Mouse (Mus musculus): ENCODE measurements at regions not wholly inside any gene's neighbourhood (a gene's known extent, or its start where the extent isn't known, plus 50 kb on each side); places are given as distances from the start of the nearest gene placed in this dataset.

GRCm38 (mm10) chr10:66102103-66102502 is 993.8 kb upstream of the Jmjd1c start:
- H3K4me3 ChIP-seq (ENCODE audit: low read depth, low read length) = no peak overlapping the region
- H3K9me3 ChIP-seq (ENCODE audit: control insufficient read depth, low read length) = no peaks in the 10 kb centered on the region
- no peak overlapping the region for H3K4me2 ChIP-seq (replicated peaks; ENCODE audit: low read depth, low read length)
- no peaks in the 10 kb centered on the region for H3K36me3 ChIP-seq (ENCODE audit: control insufficient read depth, insufficient read depth, low read length)
- 92% methylated on average over 2 of the region's 2 CpGs for WGBS
- H3K9ac ChIP-seq (ENCODE audit: low read depth, low read length) = no peak overlapping the region
- DNase-seq (ENCODE audit: low spot score) (no peak), ATAC-seq (ENCODE audit: low FRiP score) (no peak)
- H3K4me1 ChIP-seq (replicated peaks; ENCODE audit: control insufficient read depth, insufficient read depth, low read length) = no peaks in the 10 kb centered on the region
- no peaks in the 10 kb centered on the region for H3K27me3 ChIP-seq (ENCODE audit: control insufficient read depth, insufficient read depth, low read length)
- no peak overlapping the region for H3K27ac ChIP-seq (ENCODE audit: low read depth, low read length)

- Histone ChIP-seq H3K27ac (ENCODE audit: low read depth, low read length) (no peak overlapping the region), H3K9me3 (ENCODE audit: control insufficient read depth, low read length) (no peaks in the 10 kb centered on the region), H3K4me3 (ENCODE audit: low read depth, low read length) (no peak overlapping the region), H3K4me2 (replicated peaks; ENCODE audit: low read depth, low read length) (no peak overlapping the region), H3K36me3 (ENCODE audit: control insufficient read depth, insufficient read depth, low read length) (no peaks in the 10 kb centered on the region), H3K9ac (ENCODE audit: low read depth, low read length) (no peak overlapping the region), H3K4me1 (replicated peaks; ENCODE audit: control insufficient read depth, insufficient read depth, low read length) (no peaks in the 10 kb centered on the region), H3K27me3 (ENCODE audit: control insufficient read depth, insufficient read depth, low read length) (no peaks in the 10 kb centered on the region)
- 71% methylated on average over 3 of the region's 3 CpGs for WGBS
- DNase-seq (ENCODE audit: low spot score) = no peak
- ATAC-seq (ENCODE audit: low FRiP score) = no peak
These were observed 964.6 kb upstream of the Jmjd1c start for GRCm38 (mm10) chr10:66131361-66131760.

GRCm38 (mm10) chr10:66132025-66132424 is 963.9 kb upstream of the Jmjd1c start:
- DNase-seq (ENCODE audit: low spot score) = no peak
- WGBS = 81% methylated on average over 4 of the region's 4 CpGs
- no peaks in the 10 kb centered on the region for H3K36me3 ChIP-seq (ENCODE audit: control insufficient read depth, insufficient read depth, low read length)
- no peak overlapping the region for H3K4me3 ChIP-seq (ENCODE audit: low read depth, low read length)
- H3K4me1 ChIP-seq (replicated peaks; ENCODE audit: control insufficient read depth, insufficient read depth, low read length) = no peaks in the 10 kb centered on the region
- no peaks in the 10 kb centered on the region for H3K27me3 ChIP-seq (ENCODE audit: control insufficient read depth, insufficient read depth, low read length)
- H3K27ac ChIP-seq (ENCODE audit: low read depth, low read length) = no peak overlapping the region
- no peaks in the 10 kb centered on the region for H3K9me3 ChIP-seq (ENCODE audit: control insufficient read depth, low read length)
- no peak overlapping the region for H3K4me2 ChIP-seq (replicated peaks; ENCODE audit: low read depth, low read length)
- H3K9ac ChIP-seq (ENCODE audit: low read depth, low read length) = no peak overlapping the region
- ATAC-seq (ENCODE audit: low FRiP score) = no peak

- WGBS = 94% methylated on average over 1 of the region's 1 CpGs
- no peak overlapping the region for H3K4me2 ChIP-seq (replicated peaks; ENCODE audit: low read depth, low read length)
- ATAC-seq (ENCODE audit: low FRiP score) = no peak
These were observed 953.5 kb upstream of the Jmjd1c start for GRCm38 (mm10) chr10:66142413-66142812.

GRCm38 (mm10) chr10:66142910-66143309 is 953.0 kb upstream of the Jmjd1c start:
- Histone ChIP-seq H3K4me1 (replicated peaks; ENCODE audit: control insufficient read depth, insufficient read depth, low read length) (no peaks in the 10 kb centered on the region), H3K9ac (ENCODE audit: low read depth, low read length) (no peak overlapping the region), H3K4me3 (ENCODE audit: low read depth, low read length) (no peak overlapping the region), H3K9me3 (ENCODE audit: control insufficient read depth, low read length) (no peaks in the 10 kb centered on the region), H3K4me2 (replicated peaks; ENCODE audit: low read depth, low read length) (no peak overlapping the region), H3K27me3 (ENCODE audit: control insufficient read depth, insufficient read depth, low read length) (no peaks in the 10 kb centered on the region), H3K36me3 (ENCODE audit: control insufficient read depth, insufficient read depth, low read length) (no peaks in the 10 kb centered on the region), H3K27ac (ENCODE audit: low read depth, low read length) (no peak overlapping the region)
- no peak for ATAC-seq (ENCODE audit: low FRiP score)
- no peak for DNase-seq (ENCODE audit: low spot score)

More at GRCm38 (mm10) chr10:66142413-66142812, 953.5 kb upstream of the Jmjd1c start:
- no peak overlapping the region for H3K9ac ChIP-seq (ENCODE audit: low read depth, low read length)
- no peak for DNase-seq (ENCODE audit: low spot score)
- no peaks in the 10 kb centered on the region for H3K9me3 ChIP-seq (ENCODE audit: control insufficient read depth, low read length)
- no peaks in the 10 kb centered on the region for H3K36me3 ChIP-seq (ENCODE audit: control insufficient read depth, insufficient read depth, low read length)
- no peaks in the 10 kb centered on the region for H3K27me3 ChIP-seq (ENCODE audit: control insufficient read depth, insufficient read depth, low read length)
- no peaks in the 10 kb centered on the region for H3K4me1 ChIP-seq (replicated peaks; ENCODE audit: control insufficient read depth, insufficient read depth, low read length)
- H3K27ac ChIP-seq (ENCODE audit: low read depth, low read length) = no peak overlapping the region
- H3K4me3 ChIP-seq (ENCODE audit: low read depth, low read length) = no peak overlapping the region

GRCm38 (mm10) chr10:66150966-66151365 is 945.0 kb upstream of the Jmjd1c start:
- WGBS = 92% methylated on average over 2 of the region's 2 CpGs
- no peaks in the 10 kb centered on the region for H3K27me3 ChIP-seq (ENCODE audit: control insufficient read depth, insufficient read depth, low read length)
- H3K4me3 ChIP-seq (ENCODE audit: low read depth, low read length) = no peak overlapping the region
- H3K27ac ChIP-seq (ENCODE audit: low read depth, low read length) = no peak overlapping the region
- H3K9me3 ChIP-seq (ENCODE audit: control insufficient read depth, low read length) = no peaks in the 10 kb centered on the region
- H3K36me3 ChIP-seq (ENCODE audit: control insufficient read depth, insufficient read depth, low read length) = no peaks in the 10 kb centered on the region
- no peak overlapping the region for H3K4me2 ChIP-seq (replicated peaks; ENCODE audit: low read depth, low read length)
- no peak for DNase-seq (ENCODE audit: low spot score)
- H3K9ac ChIP-seq (ENCODE audit: low read depth, low read length) = no peak overlapping the region
- H3K4me1 ChIP-seq (replicated peaks; ENCODE audit: control insufficient read depth, insufficient read depth, low read length) = no peaks in the 10 kb centered on the region
- ATAC-seq (ENCODE audit: low FRiP score) = no peak

- DNase-seq (ENCODE audit: low spot score) (no peak), ATAC-seq (ENCODE audit: low FRiP score) (no peak)
- H3K27me3 ChIP-seq (ENCODE audit: control insufficient read depth, insufficient read depth, low read length) = no peaks in the 10 kb centered on the region
- no peak overlapping the region for H3K4me2 ChIP-seq (replicated peaks; ENCODE audit: low read depth, low read length)
- H3K4me1 ChIP-seq (replicated peaks; ENCODE audit: control insufficient read depth, insufficient read depth, low read length) = no peaks in the 10 kb centered on the region
- no peak overlapping the region for H3K9ac ChIP-seq (ENCODE audit: low read depth, low read length)
- 87% methylated on average over 4 of the region's 4 CpGs for WGBS
- H3K36me3 ChIP-seq (ENCODE audit: control insufficient read depth, insufficient read depth, low read length) = no peaks in the 10 kb centered on the region
- H3K4me3 ChIP-seq (ENCODE audit: low read depth, low read length) = no peak overlapping the region
- H3K9me3 ChIP-seq (ENCODE audit: control insufficient read depth, low read length) = no peaks in the 10 kb centered on the region
- H3K27ac ChIP-seq (ENCODE audit: low read depth, low read length) = no peak overlapping the region
These were observed 943.1 kb upstream of the Jmjd1c start for GRCm38 (mm10) chr10:66152777-66153176.

- no peak for DNase-seq (ENCODE audit: low spot score)
- WGBS = 89% methylated on average over 5 of the region's 5 CpGs
- no peaks in the 10 kb centered on the region for H3K27me3 ChIP-seq (ENCODE audit: control insufficient read depth, insufficient read depth, low read length)
- no peaks in the 10 kb centered on the region for H3K36me3 ChIP-seq (ENCODE audit: control insufficient read depth, insufficient read depth, low read length)
- H3K4me2 ChIP-seq (replicated peaks; ENCODE audit: low read depth, low read length) = no peak overlapping the region
- no peak overlapping the region for H3K27ac ChIP-seq (ENCODE audit: low read depth, low read length)
- H3K9me3 ChIP-seq (ENCODE audit: control insufficient read depth, low read length) = no peaks in the 10 kb centered on the region
- no peak for ATAC-seq (ENCODE audit: low FRiP score)
- H3K4me3 ChIP-seq (ENCODE audit: low read depth, low read length) = no peak overlapping the region
- H3K4me1 ChIP-seq (replicated peaks; ENCODE audit: control insufficient read depth, insufficient read depth, low read length) = no peaks in the 10 kb centered on the region
- H3K9ac ChIP-seq (ENCODE audit: low read depth, low read length) = no peak overlapping the region
These were observed 934.9 kb upstream of the Jmjd1c start for GRCm38 (mm10) chr10:66160916-66161556.

- Histone ChIP-seq H3K4me2 (replicated peaks; ENCODE audit: low read depth, low read length) (no peak overlapping the region), H3K36me3 (ENCODE audit: control insufficient read depth, insufficient read depth, low read length) (no peaks in the 10 kb centered on the region), H3K9ac (ENCODE audit: low read depth, low read length) (no peak overlapping the region), H3K9me3 (ENCODE audit: control insufficient read depth, low read length) (no peaks in the 10 kb centered on the region), H3K27ac (ENCODE audit: low read depth, low read length) (no peak overlapping the region), H3K4me3 (ENCODE audit: low read depth, low read length) (no peak overlapping the region), H3K4me1 (replicated peaks; ENCODE audit: control insufficient read depth, insufficient read depth, low read length) (no peaks in the 10 kb centered on the region), H3K27me3 (ENCODE audit: control insufficient read depth, insufficient read depth, low read length) (no peaks in the 10 kb centered on the region)
- DNase-seq (ENCODE audit: low spot score) (peak; percentile 3), ATAC-seq (ENCODE audit: low FRiP score) (no peak)
- 66% methylated on average over 4 of the region's 4 CpGs for WGBS
These were observed 923.1 kb upstream of the Jmjd1c start for GRCm38 (mm10) chr10:66172803-66173202.

Data from hindbrain, embryonic 11.5 days (tissue).